ENCODE assay signal across 8 mouse cellular contexts in genomic region chr16:32658743-32659171, GRCm38 (mm10). TPM values are rescaled to one million over a fixed set of nuclear protein-coding genes. Genes with fewer than 3 reads are reported as not detected.
DNase-seq lines count a peak whose midpoint lies in the region; ATAC-seq and TF ChIP-seq lines count a peak whose summit lies in the region.

No protein-coding gene starts in this region.

- WGBS in kidney, adult 2 months: 12% methylated on average over 18 of the region's 21 CpGs
- 3% methylated on average over 20 of the region's 21 CpGs for WGBS in heart, embryonic 16.5 days
- 4% methylated on average over 17 of the region's 21 CpGs for WGBS in liver, embryonic 15.5 days (ENCODE audit: insufficient replicate concordance)

- no peak for TF ChIP-seq POLR2A in kidney, adult 2 months (IDR thresholded peaks at IDR 0.05; ENCODE audit: low read depth, low read length)

- H3K4me3 ChIP-seq in kidney, adult 2 months (ENCODE audit: insufficient read depth, low read depth, low read length): peak overlapping the region; percentile 20; the same call in 1 of the 2 replicates
- peak overlapping the region; percentile 42 for H3K4me3 ChIP-seq in heart, embryonic 16.5 days (ENCODE audit: low read length)
- H3K4me3 ChIP-seq in liver, embryonic 15.5 days (replicated peaks): 0 out of 2 replicates have a peak overlapping the region, but pooled peaks have one; percentile 18

- H3K9ac ChIP-seq in heart, embryonic 16.5 days (ENCODE audit: low read length): peak overlapping the region; percentile 49
- no peak overlapping the region; the same call in 1 of the 2 replicates for H3K9ac ChIP-seq in liver, embryonic 15.5 days

- TF ChIP-seq CTCF in kidney, adult 2 months (conservative IDR thresholded peaks at IDR 0.05; ENCODE audit: insufficient read depth, insufficient read length, low read depth, low read length): no peak

- no peaks in the 10 kb centered on the region for H3K36me3 ChIP-seq in kidney, adult 2 months (ENCODE audit: control insufficient read depth, insufficient read depth, low read length)
- H3K36me3 ChIP-seq in heart, embryonic 16.5 days (ENCODE audit: control insufficient read depth, insufficient read depth): no peaks in the 10 kb centered on the region
- no peaks in the 10 kb centered on the region for H3K36me3 ChIP-seq in liver, embryonic 15.5 days (replicated peaks)

- H3K9me3 ChIP-seq in heart, embryonic 16.5 days (replicated peaks; ENCODE audit: control insufficient read depth, low read length): no peaks in the 10 kb centered on the region
- H3K9me3 ChIP-seq in liver, embryonic 15.5 days (replicated peaks): no peaks in the 10 kb centered on the region

- DNase-seq in kidney, adult 2 months: no peak
- no peak for DNase-seq in kidney, adult 8-10 months
- peak; percentile 79 for DNase-seq in cerebellum, adult 11-12 months
- peak; percentile 67 for DNase-seq in right cerebral cortex, postnatal 25 days
- DNase-seq in urinary bladder, postnatal 36 days (ENCODE audit: low spot score in 2 of 2): no peak

- peak overlapping the region; percentile 64 for H3K4me2 ChIP-seq in heart, embryonic 16.5 days (ENCODE audit: low read depth, low read length)
- peak overlapping the region; percentile 53 for H3K4me2 ChIP-seq in liver, embryonic 15.5 days

- no peak overlapping the region for H3K27ac ChIP-seq in kidney, adult 2 months (ENCODE audit: insufficient read depth, low read depth, low read length)
- no peak overlapping the region for H3K27ac ChIP-seq in heart, embryonic 16.5 days (ENCODE audit: low read length)
- H3K27ac ChIP-seq in liver, embryonic 15.5 days (replicated peaks): no peak overlapping the region

- H3K4me1 ChIP-seq in kidney, adult 2 months (ENCODE audit: control insufficient read depth, insufficient read depth, low read length): peaks cover 8% of the 10 kb centered on the region
- peaks cover 50% of the 10 kb centered on the region for H3K4me1 ChIP-seq in heart, embryonic 16.5 days (ENCODE audit: control insufficient read depth, insufficient read depth, low read length)
- H3K4me1 ChIP-seq in liver, embryonic 15.5 days (replicated peaks): peaks cover 80% of the 10 kb centered on the region

- no peaks in the 10 kb centered on the region for H3K27me3 ChIP-seq in kidney, adult 2 months (replicated peaks; ENCODE audit: control insufficient read depth, insufficient read depth, low read length)
- H3K27me3 ChIP-seq in heart, embryonic 16.5 days (ENCODE audit: control insufficient read depth, insufficient read depth, low read length): no peaks in the 10 kb centered on the region
- no peaks in the 10 kb centered on the region for H3K27me3 ChIP-seq in liver, embryonic 15.5 days

- peak; percentile 84 for ATAC-seq in CD4-positive, CD25-positive, alpha-beta regulatory T cell, adult 4 months
- no peak for ATAC-seq in heart, embryonic 16.5 days (replicated peaks; ENCODE audit: extremely low read depth, insufficient read depth, low FRiP score)
- no peak for ATAC-seq in liver, embryonic 15.5 days (ENCODE audit: insufficient read depth)

RNA-seq across cellular contexts. Expression of gene Tnk2, which starts 15.1 kb away (rescaled TPM):
- polyA plus RNA-seq in kidney, adult 2 months (2012; rRNA removed): 35.8 and 40.8 TPM in 2 replicates
- 1 to 10 TPM; 4.8 to 8.9 TPM for polyA plus RNA-seq in CD4-positive, CD25-positive, alpha-beta regulatory T cell, adult 4 months (2017; shearing (Covaris generic))
- 9.0 and 9.5 TPM in 2 replicates for polyA plus RNA-seq in heart, embryonic 16.5 days (2015; fragmentation: Nextera tagmentation; extraction: Ambion mirVana)
- 4.5 and 4.7 TPM in 2 replicates for polyA plus RNA-seq in liver, embryonic 15.5 days (2015; fragmentation: Nextera tagmentation; extraction: Ambion mirVana)

RNA-seq across cellular contexts. Expression of gene Tfrc, which starts 50.0 kb away (rescaled TPM):
- polyA plus RNA-seq in kidney, adult 2 months (2012; rRNA removed): 7.9 and 12.0 TPM in 2 replicates
- 10 to 100 TPM; 18.1 to 19.5 TPM for polyA plus RNA-seq in CD4-positive, CD25-positive, alpha-beta regulatory T cell, adult 4 months (2017; shearing (Covaris generic))
- 49.2 and 53.8 TPM in 2 replicates for polyA plus RNA-seq in heart, embryonic 16.5 days (2015; fragmentation: Nextera tagmentation; extraction: Ambion mirVana)
- 285 and 299 TPM in 2 replicates for polyA plus RNA-seq in liver, embryonic 15.5 days (2015; fragmentation: Nextera tagmentation; extraction: Ambion mirVana)

Comparison
In these comparisons a context has a peak if more than half of its experiments do, and no peak if none do; other contexts are left out.
1. DNase-seq: peak in cerebellum, adult 11-12 months (single experiment) and right cerebral cortex, postnatal 25 days (single experiment); none in kidney, adult 2 months (single experiment), kidney, adult 8-10 months (0 of 2) and urinary bladder, postnatal 36 days (0 of 2).
2. Peak in every context shown above with its lines, with median percentiles within 50 percentile points of each other: H3K4me3 ChIP-seq.